Mouse (Mus musculus): Measurements from ENCODE around the gene Wdr90.

The Wdr90 gene

GRCm38 (mm10) chr17:25860832-25861703, at the start of gene Wdr90:
Gene Wdr90 (minus strand): TSS chr17:25861501.
- DNase-seq (ENCODE audit: low spot score in 2 of 2) = peak; percentile 94 to 97

GRCm38 (mm10) chr17:25907640-25908039, 46.3 kb upstream of the Wdr90 start:
- DNase-seq (ENCODE audit: low spot score in 2 of 2) = no peak

- DNase-seq (ENCODE audit: low spot score in 2 of 2) = no peak
Observed at GRCm38 (mm10) chr17:25903061-25903460, 41.8 kb upstream of the Wdr90 start.

GRCm38 (mm10) chr17:25900193-25900592, 38.9 kb upstream of the Wdr90 start:
- no peak for DNase-seq (ENCODE audit: low spot score in 2 of 2)

- no peak for DNase-seq (ENCODE audit: low spot score in 2 of 2)
Observed at GRCm38 (mm10) chr17:25895891-25896290, 34.6 kb upstream of the Wdr90 start.

GRCm38 (mm10) chr17:25895415-25895814, 34.1 kb upstream of the Wdr90 start:
- no peak for DNase-seq (ENCODE audit: low spot score in 2 of 2)

GRCm38 (mm10) chr17:25893975-25894617, 32.8 kb upstream of the Wdr90 start:
- peak; percentile 68 to 76 for DNase-seq (ENCODE audit: low spot score in 2 of 2)

- no peak for DNase-seq (ENCODE audit: low spot score in 2 of 2)
Observed at GRCm38 (mm10) chr17:25888837-25889236, 27.5 kb upstream of the Wdr90 start.

- DNase-seq (ENCODE audit: low spot score in 2 of 2) = no peak
Observed at GRCm38 (mm10) chr17:25887467-25887866, 26.2 kb upstream of the Wdr90 start.

GRCm38 (mm10) chr17:25886806-25887205, 25.5 kb upstream of the Wdr90 start:
- DNase-seq (ENCODE audit: low spot score in 2 of 2) = no peak

GRCm38 (mm10) chr17:25885636-25886035, 24.3 kb upstream of the Wdr90 start:
- no peak for DNase-seq (ENCODE audit: low spot score in 2 of 2)

- no peak for DNase-seq (ENCODE audit: low spot score in 2 of 2)
Observed at GRCm38 (mm10) chr17:25883824-25884223, 22.5 kb upstream of the Wdr90 start.

GRCm38 (mm10) chr17:25883268-25883667, 22.0 kb upstream of the Wdr90 start:
- DNase-seq (ENCODE audit: low spot score in 2 of 2) = no peak

GRCm38 (mm10) chr17:25882306-25882705, 21.0 kb upstream of the Wdr90 start:
- no peak for DNase-seq (ENCODE audit: low spot score in 2 of 2)

- DNase-seq (ENCODE audit: low spot score in 2 of 2) = no peak
Observed at GRCm38 (mm10) chr17:25881691-25882090, 20.4 kb upstream of the Wdr90 start.

GRCm38 (mm10) chr17:25880913-25881641, 19.8 kb upstream of the Wdr90 start:
- DNase-seq (ENCODE audit: low spot score in 2 of 2) = no peak

- DNase-seq (ENCODE audit: low spot score in 2 of 2) = no peak
Observed at GRCm38 (mm10) chr17:25880196-25880910, 19.1 kb upstream of the Wdr90 start, which contains the start of gene Wfikkn1. Gene Wfikkn1 (minus strand): TSS chr17:25880858.

- no peak for DNase-seq (ENCODE audit: low spot score in 2 of 2)
Observed at GRCm38 (mm10) chr17:25879750-25880149, 18.4 kb upstream of the Wdr90 start.

- DNase-seq (ENCODE audit: low spot score in 2 of 2) = peak; percentile 58 to 62
Observed at GRCm38 (mm10) chr17:25879261-25879660, 18.0 kb upstream of the Wdr90 start.

GRCm38 (mm10) chr17:25878611-25879180, 17.4 kb upstream of the Wdr90 start:
- no peak for DNase-seq (ENCODE audit: low spot score in 2 of 2)

Measured in right cerebral cortex, adult 2 months (tissue).